24 mouse cellular contexts compared by ENCODE assay signal in genomic region chr9:5146604-5147003, GRCm38 (mm10).
"Had no signal": no experiment of that assay in that cellular context is flagged by ENCODE, and none has a peak within 500 bp of the region (broad histone marks: within the 10 kb centered on the region; RNA-seq: fewer than 3 reads in every experiment).

No protein-coding gene starts in this region.

- H3K36me3 ChIP-seq: limb, embryonic 12.5 days; limb, embryonic 15.5 days; liver, embryonic 12.5 days; liver, embryonic 15.5 days; lung, embryonic 15.5 days; midbrain, embryonic 10.5 days; neural tube, embryonic 12.5 days; neural tube, embryonic 15.5 days had no signal

- H3K27ac ChIP-seq: kidney, postnatal 0 days; layer of hippocampus, adult 2 months; left cerebral cortex, adult 2 months; limb, embryonic 12.5 days; limb, embryonic 15.5 days; liver, embryonic 12.5 days; liver, embryonic 15.5 days; lung, embryonic 15.5 days; midbrain, embryonic 10.5 days; neural tube, embryonic 12.5 days; neural tube, embryonic 15.5 days had no signal

- H3K9me3 ChIP-seq: limb, embryonic 15.5 days; liver, embryonic 12.5 days; liver, embryonic 15.5 days; lung, embryonic 15.5 days; midbrain, embryonic 10.5 days had no signal

- H3K4me1 ChIP-seq: limb, embryonic 12.5 days; limb, embryonic 15.5 days; liver, embryonic 12.5 days; liver, embryonic 15.5 days; lung, embryonic 15.5 days; megakaryocyte, embryonic 14.5 days; midbrain, embryonic 10.5 days; neural tube, embryonic 12.5 days; neural tube, embryonic 15.5 days had no signal

- H3K9ac ChIP-seq: limb, embryonic 12.5 days; limb, embryonic 15.5 days; liver, embryonic 12.5 days; liver, embryonic 15.5 days; lung, embryonic 15.5 days; neural tube, embryonic 12.5 days; neural tube, embryonic 15.5 days had no signal

- DNase-seq: kidney, adult 2 months; kidney, postnatal 25 days; layer of hippocampus, adult 9-11 months; left cerebral cortex, postnatal 4 days; lung, adult 18-20 months; lung, postnatal 10 days; lung, postnatal 36 days; midbrain, embryonic 14.5 days; retina, postnatal 1 day; right cerebral cortex, postnatal 25 days; thymus, adult 18-20 months; thymus, postnatal 4 days had no signal

- H3K27me3 ChIP-seq: limb, embryonic 12.5 days; limb, embryonic 15.5 days; liver, embryonic 12.5 days; liver, embryonic 15.5 days; lung, embryonic 15.5 days; megakaryocyte, embryonic 14.5 days; neural tube, embryonic 12.5 days; neural tube, embryonic 15.5 days had no signal

- ATAC-seq: liver, embryonic 12.5 days had no signal

- H3K4me3 ChIP-seq: layer of hippocampus, adult 2 months; left cerebral cortex, adult 2 months; limb, embryonic 12.5 days; limb, embryonic 15.5 days; liver, embryonic 12.5 days; liver, embryonic 15.5 days; lung, embryonic 15.5 days; megakaryocyte, embryonic 14.5 days; midbrain, embryonic 10.5 days; neural tube, embryonic 12.5 days; neural tube, embryonic 15.5 days had no signal

- H3K4me2 ChIP-seq: limb, embryonic 12.5 days; limb, embryonic 15.5 days; liver, embryonic 12.5 days; liver, embryonic 15.5 days; lung, embryonic 15.5 days; neural tube, embryonic 12.5 days; neural tube, embryonic 15.5 days had no signal
